Mouse (Mus musculus) heart, embryonic 12.5 days (tissue): ENCODE results near the gene 1110004F10Rik. TPM values are rescaled to one million over a fixed set of nuclear protein-coding genes. Genes with fewer than 3 reads are reported as not detected.

Experiments
- ATAC-seq: fragments of 200-750 bp; cut with Nextera tagmentation; 2 replicates; pipeline ENCODE4 v1.8.0; 2017; ENCODE audit warnings: moderate TSS enrichment, moderate library complexity; ENCODE audit not compliant: insufficient number of reproducible peaks, low FRiP score
- H3K27ac ChIP-seq: fragments of 300-500 bp; sonication (generic); 2 replicates; pipeline ENCODE4 v1.5.1; 2016; ENCODE audit warnings: mild to moderate bottlenecking, moderate library complexity; ENCODE audit not compliant: poor library complexity, severe bottlenecking
- H3K27me3 ChIP-seq: fragments of 300-500 bp; sonication (generic); replicated peaks from 2 replicates; pipeline ENCODE4 v1.6.1; 2016; ENCODE audit warnings: mild to moderate bottlenecking, moderate library complexity
- H3K36me3 ChIP-seq: fragments of 300-500 bp; sonication (generic); 2 replicates; pipeline ENCODE4 v1.6.1; 2016; ENCODE audit warnings: mild to moderate bottlenecking, moderate library complexity
- H3K4me1 ChIP-seq: fragments of 300-500 bp; sonication (generic); replicated peaks from 2 replicates; pipeline ENCODE4 v1.6.1; 2016; ENCODE audit warnings: mild to moderate bottlenecking
- H3K4me2 ChIP-seq: fragments of 300-500 bp; sonication (generic); 2 replicates; pipeline ENCODE4 v1.6.1; 2016; ENCODE audit warnings: mild to moderate bottlenecking, moderate library complexity
- H3K4me3 ChIP-seq: fragments of 300-500 bp; sonication (generic); 2 replicates; pipeline ENCODE4 v1.5.1; 2016; ENCODE audit warnings: mild to moderate bottlenecking
- H3K9ac ChIP-seq: fragments of 300-500 bp; sonication (generic); 2 replicates; pipeline ENCODE4 v1.6.1; 2016; ENCODE audit warnings: mild to moderate bottlenecking, moderate library complexity
- H3K9me3 ChIP-seq: fragments of 300-500 bp; sonication (generic); replicated peaks from 2 replicates; pipeline ENCODE4 v1.6.1; 2016; ENCODE audit warnings: mild to moderate bottlenecking, moderate library complexity
- WGBS: fragments of 180-500 bp; shearing (Covaris S2); methylation state at CpG from one replicate; pipeline ENCODE4 v1.1.7; 2016; 5-methylcytosine and 5-hydroxymethylcytosine counted together
- polyA plus RNA-seq: library from polyadenylated mRNA; unstranded; fragments of >200 nt; fragmentation: Nextera tagmentation; extraction: Ambion mirVana; gene quantifications from 2 replicates; pipeline ENCODE4 v1.2.1, GENCODE M21; 2016

1110004F10Rik gene
- polyA plus RNA-seq, 1 experiment from 2014 or later: 173 TPM

GRCm38 (mm10) chr7:116099952-116100528, 60.8 kb downstream of the 1110004F10Rik start:
- Histone ChIP-seq H3K4me1 (peaks cover 14% of the 10 kb centered on the region), H3K27ac (peak overlapping the region; percentile 76; the same call in 1 of the 2 replicates), H3K4me2 (peak overlapping the region; percentile 41; the same call in 1 of the 2 replicates), H3K36me3 (peaks cover 27% of the 10 kb centered on the region), H3K4me3 (no peak overlapping the region), H3K27me3 (no peaks in the 10 kb centered on the region), H3K9me3 (no peaks in the 10 kb centered on the region), H3K9ac (no peak overlapping the region)
- WGBS: 27% methylated on average over 7 of the region's 7 CpGs
- peak; percentile 57 for ATAC-seq

DNA sequence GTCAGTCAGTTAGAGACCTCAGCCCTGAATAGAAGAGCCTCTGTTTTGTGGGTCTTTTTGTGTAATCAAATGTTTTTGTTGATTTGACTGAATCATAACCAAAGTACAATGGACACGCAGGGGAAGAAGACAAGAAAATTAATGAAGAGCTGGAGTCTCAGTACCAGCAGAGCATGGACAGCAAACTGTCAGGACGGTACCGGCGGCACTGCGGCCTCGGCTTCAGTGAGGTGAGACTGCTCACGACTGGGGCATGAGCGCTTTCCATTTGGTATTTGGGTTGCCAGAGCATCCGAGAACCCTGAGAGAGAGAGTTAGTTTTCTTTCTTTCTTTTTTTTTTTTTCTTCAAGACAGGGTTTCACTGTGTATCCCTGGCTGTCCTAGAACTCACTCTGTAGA, 63.9 kb downstream of the 1110004F10Rik start:
- Histone ChIP-seq H3K4me2 (no peak overlapping the region), H3K27ac (no peak overlapping the region), H3K9me3 (no peaks in the 10 kb centered on the region), H3K27me3 (no peaks in the 10 kb centered on the region), H3K4me3 (no peak overlapping the region), H3K4me1 (peaks cover 8% of the 10 kb centered on the region), H3K9ac (no peak overlapping the region), H3K36me3 (peaks cover 54% of the 10 kb centered on the region)
- ATAC-seq: no peak
- 96% methylated on average over 9 of the region's 9 CpGs for WGBS

GRCm38 (mm10) chr7:116110661-116111060, 71.5 kb downstream of the 1110004F10Rik start:
- ATAC-seq: no peak
- H3K9me3 ChIP-seq: no peaks in the 10 kb centered on the region
- WGBS: 68% methylated on average over 3 of the region's 3 CpGs

GRCm38 (mm10) chr7:116111546-116111945, 72.3 kb downstream of the 1110004F10Rik start:
- no peak overlapping the region for H3K27ac ChIP-seq
- WGBS: 82% methylated on average over 6 of the region's 6 CpGs
- H3K9ac ChIP-seq: no peak overlapping the region
- no peaks in the 10 kb centered on the region for H3K4me1 ChIP-seq
- ATAC-seq: no peak
- no peak overlapping the region for H3K4me3 ChIP-seq
- no peak overlapping the region for H3K4me2 ChIP-seq
- H3K27me3 ChIP-seq: no peaks in the 10 kb centered on the region
- no peaks in the 10 kb centered on the region for H3K9me3 ChIP-seq
- peaks cover 12% of the 10 kb centered on the region for H3K36me3 ChIP-seq

More at GRCm38 (mm10) chr7:116110661-116111060, 71.5 kb downstream of the 1110004F10Rik start:
- no peak overlapping the region for H3K4me3 ChIP-seq
- peaks cover 21% of the 10 kb centered on the region for H3K36me3 ChIP-seq
- H3K9ac ChIP-seq: no peak overlapping the region
- H3K4me1 ChIP-seq: no peaks in the 10 kb centered on the region
- H3K27ac ChIP-seq: no peak overlapping the region
- no peaks in the 10 kb centered on the region for H3K27me3 ChIP-seq
- no peak overlapping the region for H3K4me2 ChIP-seq

DNA sequence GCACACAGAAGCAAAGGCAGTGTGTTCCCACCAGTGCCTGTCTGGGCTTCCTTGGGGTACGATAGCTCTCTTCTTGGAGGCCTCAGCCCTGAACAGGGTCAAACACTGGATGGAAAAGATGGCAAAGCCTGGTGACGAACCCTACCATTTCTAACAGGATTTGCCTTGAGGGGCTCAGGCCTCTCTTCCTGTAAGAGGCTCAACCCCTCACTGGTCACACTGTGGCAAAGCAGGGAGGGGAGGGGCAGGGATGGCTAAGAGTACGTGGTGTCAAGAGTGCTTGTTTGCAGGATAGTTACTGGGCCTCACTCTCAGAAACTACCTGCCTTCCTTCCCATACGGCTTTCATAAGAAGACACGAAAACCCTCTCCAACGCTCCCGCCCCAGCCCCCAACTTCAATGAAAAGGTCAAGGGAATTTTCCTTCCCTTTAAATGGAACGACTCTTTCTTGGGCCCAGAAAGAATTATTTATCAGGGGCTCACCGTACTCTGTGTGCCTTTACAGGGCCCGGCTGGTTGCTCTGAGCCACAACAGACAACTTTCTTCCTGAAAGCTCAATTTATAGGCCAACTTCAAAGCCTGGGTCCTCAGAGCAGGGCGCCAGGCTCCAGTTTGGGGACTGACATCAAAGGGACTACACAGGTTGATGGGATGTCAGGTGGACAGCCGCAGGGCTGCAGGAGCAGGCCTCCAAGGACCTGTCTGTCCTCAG, 76.2 kb downstream of the 1110004F10Rik start:
- no peaks in the 10 kb centered on the region for H3K36me3 ChIP-seq
- no peaks in the 10 kb centered on the region for H3K4me1 ChIP-seq
- no peak overlapping the region for H3K9ac ChIP-seq
- no peak overlapping the region for H3K4me3 ChIP-seq
- H3K9me3 ChIP-seq: peaks cover 3% of the 10 kb centered on the region; the same call in 1 of the 2 replicates
- 70% methylated on average over 12 of the region's 12 CpGs for WGBS
- no peak for ATAC-seq
- H3K27me3 ChIP-seq: no peaks in the 10 kb centered on the region
- H3K27ac ChIP-seq: no peak overlapping the region
- no peak overlapping the region for H3K4me2 ChIP-seq

- Histone ChIP-seq H3K4me2 (no peak overlapping the region), H3K9ac (no peak overlapping the region), H3K27ac (no peak overlapping the region), H3K27me3 (no peaks in the 10 kb centered on the region), H3K36me3 (no peaks in the 10 kb centered on the region), H3K4me1 (no peaks in the 10 kb centered on the region), H3K9me3 (peaks cover 3% of the 10 kb centered on the region; the same call in 1 of the 2 replicates), H3K4me3 (no peak overlapping the region)
- 82% methylated on average over 2 of the region's 2 CpGs for WGBS
- ATAC-seq: no peak
Observed at GRCm38 (mm10) chr7:116115991-116116390, 76.8 kb downstream of the 1110004F10Rik start.

- H3K27ac ChIP-seq: no peak overlapping the region
- H3K36me3 ChIP-seq: peaks cover 7% of the 10 kb centered on the region
- no peak overlapping the region for H3K4me3 ChIP-seq
- H3K4me2 ChIP-seq: no peak overlapping the region
- H3K4me1 ChIP-seq: no peaks in the 10 kb centered on the region
- no peak overlapping the region for H3K9ac ChIP-seq
- peaks cover 3% of the 10 kb centered on the region; the same call in 1 of the 2 replicates for H3K9me3 ChIP-seq
- ATAC-seq: no peak
- WGBS: 81% methylated on average over 1 of the region's 1 CpGs
- no peaks in the 10 kb centered on the region for H3K27me3 ChIP-seq
Observed at GRCm38 (mm10) chr7:116119306-116119857, 80.2 kb downstream of the 1110004F10Rik start.

GRCm38 (mm10) chr7:116120737-116121136, 81.5 kb downstream of the 1110004F10Rik start:
- ATAC-seq: no peak
- no peaks in the 10 kb centered on the region for H3K27me3 ChIP-seq
- peaks cover 3% of the 10 kb centered on the region; the same call in 1 of the 2 replicates for H3K9me3 ChIP-seq
- 89% methylated on average over 4 of the region's 4 CpGs for WGBS
- peaks cover 19% of the 10 kb centered on the region for H3K36me3 ChIP-seq
- H3K4me3 ChIP-seq: no peak overlapping the region
- no peak overlapping the region for H3K4me2 ChIP-seq
- no peak overlapping the region for H3K27ac ChIP-seq
- H3K9ac ChIP-seq: no peak overlapping the region
- H3K4me1 ChIP-seq: no peaks in the 10 kb centered on the region; the same call in 1 of the 2 replicates

- H3K9ac ChIP-seq: no peak overlapping the region
- H3K27ac ChIP-seq: no peak overlapping the region
- no peak for ATAC-seq
- no peaks in the 10 kb centered on the region for H3K27me3 ChIP-seq
- peaks cover 3% of the 10 kb centered on the region; the same call in 1 of the 2 replicates for H3K9me3 ChIP-seq
- no peaks in the 10 kb centered on the region; the same call in 1 of the 2 replicates for H3K4me1 ChIP-seq
- peaks cover 24% of the 10 kb centered on the region for H3K36me3 ChIP-seq
- 75% methylated on average over 11 of the region's 11 CpGs for WGBS
- no peak overlapping the region for H3K4me2 ChIP-seq
- H3K4me3 ChIP-seq: no peak overlapping the region
Observed at GRCm38 (mm10) chr7:116121202-116121601, 82.0 kb downstream of the 1110004F10Rik start.

DNA sequence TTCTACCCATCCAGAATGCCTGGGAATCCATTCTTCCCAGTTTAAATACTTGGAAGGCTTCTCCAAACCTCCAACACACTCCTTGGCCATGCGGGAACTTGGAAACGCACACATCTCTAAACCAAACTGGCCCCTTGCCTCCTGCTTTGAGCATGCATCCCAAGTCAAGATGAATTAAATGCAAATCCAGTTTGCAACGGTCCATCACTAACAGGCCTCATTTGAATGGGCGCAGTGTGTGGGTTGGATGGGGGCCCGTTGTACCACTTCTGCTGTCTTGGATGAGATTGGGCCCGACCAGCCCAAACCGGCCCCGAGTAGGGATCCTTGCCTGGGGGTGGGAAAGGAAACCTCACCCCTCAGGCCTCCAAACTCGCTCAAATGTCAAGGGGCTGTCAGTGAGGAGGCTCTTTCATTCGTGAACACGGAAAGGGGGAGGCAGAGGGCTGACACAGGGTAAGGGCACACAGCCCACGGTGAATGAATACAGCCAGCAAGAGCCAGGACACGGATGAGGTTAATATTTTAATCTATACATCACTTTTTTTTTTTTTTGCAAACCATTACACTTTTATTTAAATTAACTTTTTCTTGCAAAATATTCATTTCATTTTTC, 83.9 kb downstream of the 1110004F10Rik start:
- peaks cover 3% of the 10 kb centered on the region; the same call in 1 of the 2 replicates for H3K9me3 ChIP-seq
- 78% methylated on average over 13 of the region's 13 CpGs for WGBS
- no peak for ATAC-seq

DNA sequence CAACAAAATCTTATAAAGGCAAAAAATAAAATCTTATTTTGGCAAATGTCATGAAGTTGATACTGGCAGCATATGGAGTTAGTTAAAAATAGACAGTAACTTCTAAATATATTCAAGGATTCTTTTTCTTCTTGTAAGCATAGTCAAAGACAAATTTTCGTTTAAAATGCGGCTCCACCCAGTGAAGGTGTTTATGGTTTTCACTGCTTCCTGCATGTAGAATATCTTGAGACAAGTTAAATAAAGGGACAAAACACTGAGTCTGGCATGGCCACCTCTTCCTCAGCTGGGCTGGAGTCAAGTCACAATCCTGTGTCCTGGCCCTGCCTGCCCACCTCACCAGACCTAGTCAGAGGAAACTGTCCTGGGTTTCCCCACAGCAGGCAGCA, 84.4 kb downstream of the 1110004F10Rik start:
- peaks cover 46% of the 10 kb centered on the region for H3K36me3 ChIP-seq
- no peak overlapping the region for H3K27ac ChIP-seq
- no peak overlapping the region for H3K9ac ChIP-seq
- no peak overlapping the region for H3K4me3 ChIP-seq
- H3K4me1 ChIP-seq: no peaks in the 10 kb centered on the region; the same call in 1 of the 2 replicates
- H3K9me3 ChIP-seq: peaks cover 3% of the 10 kb centered on the region; the same call in 1 of the 2 replicates
- 78% methylated on average over 2 of the region's 2 CpGs for WGBS
- H3K27me3 ChIP-seq: no peaks in the 10 kb centered on the region
- ATAC-seq: no peak
- no peak overlapping the region for H3K4me2 ChIP-seq

More for the DNA sequence above, 83.9 kb downstream of the 1110004F10Rik start:
- Histone ChIP-seq H3K36me3 (peaks cover 41% of the 10 kb centered on the region), H3K4me2 (no peak overlapping the region), H3K27me3 (no peaks in the 10 kb centered on the region), H3K4me1 (no peaks in the 10 kb centered on the region; the same call in 1 of the 2 replicates), H3K4me3 (no peak overlapping the region), H3K27ac (no peak overlapping the region), H3K9ac (no peak overlapping the region)
